Mouse (Mus musculus) C2C12 (cell line): Measurements from ENCODE around the gene Ascc2.

ENCODE experiments used
- CEBPB ChIP-seq: IDR thresholded peaks from one replicate; pipeline ENCODE4 v1.6.1; 2011; ENCODE audit warnings: low read depth, mild to moderate bottlenecking, control low read depth, moderate library complexity
- CTCF ChIP-seq: IDR thresholded peaks from one replicate; pipeline ENCODE4 v1.5.1; 2011; ENCODE audit not compliant: control insufficient read depth, insufficient read depth, insufficient read length
- FOSL1 ChIP-seq: IDR thresholded peaks from one replicate; pipeline ENCODE4 v1.8.0; 2011; ENCODE audit warnings: mild to moderate bottlenecking, low read length; ENCODE audit not compliant: poor library complexity, insufficient read depth, severe bottlenecking
- MAX ChIP-seq: IDR thresholded peaks from one replicate; pipeline ENCODE4 v1.6.1; 2011; ENCODE audit warnings: mild to moderate bottlenecking, control low read depth
- MYOG ChIP-seq: IDR thresholded peaks from one replicate; pipeline ENCODE4 v1.6.1; 2011; ENCODE audit not compliant: control insufficient read depth, insufficient read length; ENCODE audit errors: extremely low read depth
- USF1 ChIP-seq: IDR thresholded peaks from one replicate; pipeline ENCODE4 v1.6.1; 2011; ENCODE audit warnings: low read depth, mild to moderate bottlenecking, control low read depth, moderate library complexity

- TF ChIP-seq MAX (no peak), CTCF (no peak), MYOG (no peak), CEBPB (no peak), USF1 (no peak), FOSL1 (no peak)
These were observed 7.7 kb upstream of the Ascc2 start for GRCm38 (mm10) chr11:4629861-4630280.
